Mouse (Mus musculus) MN1 (cell line): ENCODE measurements at regions not wholly inside any gene's neighbourhood (a gene's known extent, or its start where the extent isn't known, plus 50 kb on each side); places are given as distances from the start of the nearest gene placed in this dataset.
A peak's percentile ranks its signal among the peaks of the same experiment; 100 is the strongest.

Experiments used
- DNase-seq: peaks from one replicate; pipeline ENCODE4 v3.0.0-alpha.2; 2016; ENCODE audit warnings: low spot score

DNA sequence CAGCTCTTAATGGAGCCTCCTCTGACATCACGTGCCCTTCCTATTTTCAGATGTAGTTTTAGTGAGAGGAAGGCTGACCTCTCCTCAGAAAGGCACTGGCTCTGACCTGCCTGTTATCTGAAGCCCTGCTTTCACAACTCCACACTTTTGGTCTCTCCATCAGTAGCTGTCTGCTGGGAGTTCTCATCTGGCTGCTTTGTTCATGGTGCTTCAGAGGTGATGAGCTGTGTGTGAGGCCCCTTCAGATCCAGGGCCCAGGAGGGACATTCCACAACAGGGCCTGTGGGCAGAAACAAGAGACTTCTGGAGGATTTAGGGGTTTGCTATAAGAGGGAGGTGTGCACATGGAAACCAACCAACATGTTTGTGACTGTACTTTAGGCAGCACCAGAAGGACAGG is 50.8 kb upstream of the Fhl2 start:
- no peak for DNase-seq

DNA sequence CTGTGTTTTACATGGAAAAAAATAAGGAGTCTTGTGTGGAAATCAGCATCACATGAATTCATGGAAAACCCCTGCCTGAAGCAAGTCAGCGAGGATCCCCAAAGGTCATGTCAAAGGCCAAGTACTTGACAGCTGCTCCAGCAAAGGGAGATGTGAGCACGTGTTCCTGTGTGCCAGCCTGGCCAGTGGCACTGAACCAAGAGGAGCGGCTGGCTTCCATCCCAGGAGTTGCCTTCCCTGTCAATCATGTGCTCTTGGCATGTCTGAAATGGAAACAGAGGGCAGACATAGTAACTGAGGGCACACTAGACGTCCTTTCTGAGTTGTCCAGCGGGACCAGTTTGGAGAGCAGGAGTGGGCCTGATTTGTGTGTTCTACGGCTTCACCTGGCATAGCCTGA is 53.5 kb upstream of the Fhl2 start:
- no peak for DNase-seq

DNA sequence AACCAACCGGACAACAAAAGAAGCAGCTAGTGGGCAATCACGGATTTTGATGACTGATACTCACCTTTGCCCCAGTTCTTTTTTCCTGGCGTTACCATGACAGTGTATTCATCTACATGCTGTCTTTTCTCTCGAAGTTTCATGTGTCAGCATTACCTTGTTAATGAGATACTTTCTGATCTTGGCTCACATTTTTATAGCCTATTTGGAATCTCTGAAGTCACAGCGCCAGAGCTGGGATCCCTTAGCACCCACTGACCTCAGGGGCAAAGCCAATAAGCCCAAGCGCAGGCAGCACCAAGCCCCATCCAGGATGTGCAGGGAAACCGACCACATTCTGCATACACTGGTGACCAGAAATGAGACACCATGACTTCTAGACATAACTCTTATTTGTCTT is 54.6 kb upstream of the Fhl2 start:
- DNase-seq, result no peak

DNA sequence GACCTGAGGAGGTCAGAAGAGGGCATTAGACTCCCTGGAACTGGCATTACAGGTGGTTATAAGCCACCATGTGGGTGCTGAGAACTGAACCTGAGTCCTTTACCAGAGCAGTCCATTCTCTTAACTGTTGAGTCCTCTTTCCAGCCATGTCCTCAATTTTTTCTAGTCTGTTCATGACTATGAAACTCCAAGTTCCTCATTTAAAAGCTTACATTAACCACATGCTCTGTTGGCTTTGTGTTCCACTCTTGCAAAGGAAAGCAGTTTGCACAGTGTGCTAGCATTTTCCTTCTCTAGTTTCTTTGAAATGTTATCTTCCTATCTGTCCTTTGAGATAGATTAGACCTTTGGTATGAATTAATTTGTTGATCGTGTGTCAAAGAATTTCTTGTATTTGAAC is 57.3 kb upstream of the Fhl2 start:
- no peak for DNase-seq

DNA sequence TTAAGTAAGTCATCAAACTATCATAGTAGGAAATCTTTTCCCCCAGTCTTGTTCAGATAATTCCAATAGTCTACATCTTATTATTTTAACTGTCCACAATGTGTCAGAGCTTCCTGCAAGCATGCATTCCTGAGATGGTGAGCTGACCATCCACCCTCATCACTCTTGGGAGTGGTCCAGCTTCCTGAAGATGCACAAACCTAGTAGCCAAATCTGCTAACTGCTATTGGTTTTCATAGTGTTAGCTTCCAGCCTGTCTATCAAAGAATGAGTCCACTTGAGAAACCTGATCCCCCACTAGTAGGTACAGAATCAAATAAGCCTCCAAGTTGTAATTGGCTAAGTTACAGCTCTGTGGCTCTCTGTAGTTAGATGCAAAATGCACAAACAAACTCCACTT is 59.3 kb upstream of the Fhl2 start:
- no peak for DNase-seq

DNA sequence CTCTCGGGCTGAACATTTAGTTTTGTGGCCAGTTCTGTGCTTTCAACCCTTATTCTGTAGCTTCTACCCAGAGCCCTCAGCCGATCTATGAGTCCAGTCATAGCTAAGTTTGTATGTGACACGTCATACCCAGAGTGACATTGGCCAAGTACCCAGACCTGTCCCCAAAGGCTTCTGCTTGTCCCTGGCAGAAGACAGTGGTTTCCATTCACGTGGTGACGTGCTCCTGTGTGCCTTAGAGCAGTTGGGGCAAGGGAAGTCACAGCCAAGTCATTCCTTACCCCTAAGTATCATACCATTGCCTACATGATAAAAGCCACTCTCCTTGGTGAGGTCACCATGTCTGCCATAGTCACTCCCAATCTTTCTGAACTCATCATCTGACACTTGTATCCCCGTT is 61.1 kb upstream of the Fhl2 start:
- no peak for DNase-seq

DNA sequence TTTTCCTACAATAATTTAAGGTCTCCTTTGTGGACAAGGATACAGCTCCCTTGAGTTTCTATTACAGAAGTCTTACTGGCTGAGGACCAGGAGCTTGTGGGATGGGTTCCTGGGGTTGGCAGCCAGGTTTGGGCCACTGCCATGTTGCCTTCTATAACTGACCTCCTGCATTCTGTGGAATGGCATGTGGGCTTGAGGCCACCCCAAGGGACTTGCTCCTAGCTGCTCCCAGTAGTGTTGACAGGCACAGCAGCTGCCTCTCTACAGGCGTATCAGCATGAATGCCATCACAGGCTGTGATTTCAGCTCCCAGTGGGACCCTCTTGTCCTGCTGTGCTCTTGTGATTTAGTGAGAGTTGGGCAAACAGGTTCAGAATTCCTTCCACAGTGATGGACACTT is 63.1 kb upstream of the Fhl2 start:
- no peak for DNase-seq

DNA sequence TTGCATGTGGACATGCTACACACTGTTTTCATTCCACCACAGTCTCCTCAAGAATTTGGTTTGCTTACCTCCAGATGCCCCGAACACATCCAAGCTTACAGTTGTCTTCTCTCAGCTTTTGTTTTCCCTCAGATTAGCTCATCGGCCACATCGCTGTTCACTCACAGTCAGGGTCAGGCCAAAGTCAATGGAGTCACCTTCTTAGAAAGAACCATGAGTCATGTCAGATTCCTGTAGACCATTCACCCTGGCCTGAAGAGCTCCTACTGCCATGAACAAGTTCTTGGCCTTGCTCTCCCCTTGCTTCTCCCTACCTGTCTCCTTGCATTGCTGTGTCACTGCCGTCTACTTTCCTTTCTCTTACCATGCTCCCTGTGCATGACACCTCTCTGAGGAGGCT is 63.7 kb upstream of the Fhl2 start:
- no peak for DNase-seq

DNA sequence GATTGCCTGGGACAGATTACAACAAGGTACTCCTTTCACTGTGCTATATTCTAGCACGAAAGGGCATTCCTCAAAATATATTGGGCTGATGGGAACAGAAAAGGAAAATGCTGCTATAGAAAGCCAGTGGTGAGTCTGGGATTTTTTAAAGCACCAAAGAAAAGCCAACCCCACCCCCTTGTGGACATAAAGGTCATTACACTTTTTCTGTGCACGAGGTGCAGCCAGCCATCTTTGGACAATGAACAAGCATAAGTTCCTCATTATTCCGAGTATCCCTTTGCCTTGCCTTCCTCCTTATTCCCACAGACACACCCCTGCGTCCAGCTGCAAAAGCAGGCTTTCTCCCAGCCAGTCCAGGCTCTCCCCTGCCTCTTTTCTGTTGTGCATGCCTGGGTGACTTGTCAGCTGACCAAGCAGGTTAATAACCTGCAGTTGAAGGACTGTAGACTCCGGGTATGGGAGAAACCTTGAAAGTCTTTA is 67.7 kb upstream of the Fhl2 start:
- peak; percentile 80 for DNase-seq

DNA sequence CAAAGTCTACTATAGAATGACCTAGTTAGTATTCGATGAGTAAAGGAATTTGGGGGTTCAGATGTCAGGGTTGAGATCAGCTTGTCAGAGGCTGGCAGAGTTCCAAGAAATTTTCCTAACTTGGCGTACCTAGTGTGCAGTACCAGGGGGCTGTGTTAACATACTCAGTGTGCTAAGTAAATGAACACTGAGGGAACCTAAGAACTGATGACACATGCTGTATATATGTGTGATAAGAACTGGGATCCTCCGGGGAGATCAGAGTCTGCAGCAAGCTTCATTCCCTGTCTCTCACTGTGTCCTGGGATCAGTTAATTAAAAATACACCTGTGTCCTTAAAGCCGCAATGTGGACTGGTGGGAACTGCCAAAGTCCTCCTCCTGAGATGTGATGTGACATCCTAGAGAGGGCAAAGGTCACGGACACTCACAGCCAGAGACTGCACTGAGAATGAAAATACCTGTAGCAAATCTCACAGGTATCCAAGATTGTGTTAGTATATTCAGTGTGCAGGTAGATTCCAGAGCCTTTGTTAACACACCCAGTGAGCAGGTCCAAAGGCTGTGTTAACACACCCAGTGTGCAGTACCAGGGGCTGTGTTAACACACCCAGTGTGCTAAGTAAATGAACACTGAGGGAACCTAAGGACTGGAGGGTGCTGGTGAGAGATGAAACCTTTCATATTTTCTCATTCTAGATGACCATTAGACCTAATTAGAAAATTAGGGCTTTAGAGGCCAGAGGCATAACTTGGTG is 69.1 kb upstream of the Fhl2 start:
- DNase-seq, result no peak

DNA sequence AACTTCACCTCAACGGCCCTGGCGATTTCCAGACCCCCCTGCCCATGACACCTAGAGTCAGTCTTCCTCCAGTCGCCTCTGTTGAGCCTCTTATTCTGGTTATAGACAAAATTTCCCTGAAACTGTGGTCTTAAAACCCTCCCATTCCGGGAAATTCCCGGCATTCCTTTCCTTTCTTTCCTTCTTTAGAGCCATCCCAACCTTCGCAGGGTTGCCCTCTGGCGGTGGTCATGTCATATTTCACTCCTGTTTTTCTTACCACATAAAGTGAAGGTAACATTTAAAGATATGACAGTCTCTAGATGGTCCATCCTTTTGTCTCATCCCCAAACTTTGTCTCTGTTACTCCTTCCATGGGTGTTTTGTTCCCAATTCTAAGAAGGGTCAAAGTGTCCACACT is 72.9 kb upstream of the Fhl2 start:
- DNase-seq, result no peak

DNA sequence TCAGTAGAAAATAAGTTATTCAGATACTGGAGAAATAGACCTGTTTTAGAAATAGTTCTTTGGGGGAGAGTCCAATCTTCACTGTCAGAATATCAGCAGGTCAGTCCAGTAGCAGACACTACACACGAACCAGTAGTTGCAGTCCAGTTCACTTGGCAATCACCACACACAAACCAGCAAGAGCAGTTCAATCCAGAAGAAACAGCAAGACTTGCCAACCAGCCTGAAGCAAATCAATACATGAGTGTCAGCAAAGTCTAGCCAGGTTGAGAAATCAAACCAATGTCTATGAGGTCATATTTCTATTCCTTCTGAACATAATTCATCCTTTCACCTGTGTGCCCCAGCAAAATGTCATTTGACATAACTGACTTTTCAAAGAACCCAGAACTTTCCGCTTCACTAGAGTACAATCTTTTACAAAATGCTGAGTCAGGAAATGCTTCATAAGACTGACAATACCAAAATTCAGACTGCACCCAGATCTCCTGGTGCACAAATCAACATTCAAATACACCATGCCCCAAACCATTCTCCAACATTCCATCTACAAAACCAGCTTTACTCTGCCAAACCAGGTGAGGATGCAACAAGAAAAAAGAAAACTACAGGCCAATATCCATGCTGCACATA is 76.6 kb upstream of the Fhl2 start:
- DNase-seq, result no peak

DNA sequence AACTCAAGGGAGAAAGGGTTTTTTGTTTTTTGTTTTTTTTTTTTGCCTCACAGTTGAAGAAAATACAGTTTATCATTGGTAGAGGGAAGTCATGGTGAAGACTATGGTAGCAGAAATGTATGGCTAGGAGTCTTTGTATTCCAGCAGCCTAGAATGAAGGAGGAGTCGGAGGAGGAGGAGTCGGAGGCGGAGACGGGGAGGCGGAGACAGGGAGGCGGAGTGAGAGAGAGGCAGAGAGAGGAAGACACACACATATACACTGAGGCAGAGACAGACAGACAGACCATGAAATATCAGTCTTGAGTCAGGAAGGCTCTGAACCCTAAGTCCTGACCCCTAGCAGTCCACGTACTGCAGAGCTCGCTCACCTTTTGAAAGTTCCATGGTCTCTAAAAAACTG is 95.0 kb upstream of the Fhl2 start:
- no peak for DNase-seq

DNA sequence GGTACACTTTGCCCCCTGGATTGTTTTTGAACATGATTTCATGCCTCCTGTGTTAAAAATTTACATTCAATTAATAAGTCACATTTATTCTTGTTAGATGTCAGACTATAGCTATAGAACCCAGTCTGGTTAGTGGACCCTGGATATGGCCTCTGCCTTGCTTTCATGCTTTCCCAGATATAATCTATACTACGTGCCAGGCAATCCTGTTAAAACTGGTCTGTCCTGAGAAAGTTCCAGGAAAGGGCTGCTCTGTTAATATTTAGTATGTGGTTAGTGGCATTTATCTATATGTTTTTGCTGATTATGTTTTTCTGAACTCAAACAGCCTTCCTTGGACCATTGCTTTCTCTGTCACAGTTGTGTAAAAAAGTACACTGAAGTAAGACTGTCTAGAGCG is 95.8 kb upstream of the Fhl2 start:
- DNase-seq, result no peak

DNA sequence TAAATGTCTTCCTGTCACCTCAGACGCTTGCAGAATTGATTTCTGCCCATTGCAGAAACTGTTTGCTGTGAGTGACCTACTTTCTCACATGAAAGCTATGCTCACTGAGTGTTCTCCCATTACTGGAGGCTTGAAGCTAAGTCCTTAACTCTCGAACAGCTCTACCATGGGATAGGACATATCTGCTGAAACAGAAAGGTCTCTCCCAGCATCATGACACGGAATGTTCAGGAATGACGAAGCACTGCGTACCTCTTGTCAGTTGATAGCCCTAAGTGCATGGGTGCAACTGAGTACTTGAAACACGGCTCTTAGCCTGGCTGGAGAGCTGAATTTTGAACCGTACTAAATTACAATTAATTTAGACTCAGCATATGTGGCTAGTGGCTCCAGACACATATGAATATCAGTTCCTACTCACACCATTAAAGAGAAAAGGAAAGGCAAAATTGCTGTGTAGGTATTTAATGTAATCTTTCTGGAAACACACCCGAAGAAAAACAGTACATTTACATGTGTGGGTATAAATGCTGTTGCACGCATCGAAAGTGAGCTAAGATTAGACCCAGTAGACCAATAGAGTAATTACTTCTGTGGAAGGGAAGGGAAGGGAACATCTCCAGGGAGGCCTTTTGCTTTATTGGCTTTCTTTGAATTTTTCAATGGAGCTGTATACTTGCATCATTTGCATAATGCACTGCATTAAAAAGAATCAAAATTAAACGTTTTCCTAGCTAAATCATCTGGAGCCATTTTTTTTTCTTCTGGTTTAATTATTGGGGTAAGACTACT is 97.6 kb upstream of the Fhl2 start:
- DNase-seq, result no peak

DNA sequence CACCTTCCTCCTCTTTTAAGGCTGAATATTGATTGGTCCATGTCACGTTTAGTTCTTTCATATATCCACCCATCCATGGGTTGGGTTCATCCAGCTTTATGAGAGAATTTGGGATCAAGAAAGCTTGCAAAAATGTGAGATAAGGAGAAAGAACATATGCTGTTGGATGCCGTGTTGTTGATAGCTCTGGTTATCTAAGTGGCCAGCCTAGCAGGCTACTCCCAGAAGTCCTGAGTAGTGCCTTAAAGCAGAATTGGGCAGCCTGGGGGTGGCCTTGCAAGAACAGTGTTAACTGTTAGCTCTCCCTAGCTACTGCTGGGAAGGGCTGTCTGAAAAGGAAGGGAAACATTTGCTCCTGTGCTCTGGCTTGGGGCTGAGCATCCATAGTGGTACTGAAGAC is 100.8 kb upstream of the Fhl2 start:
- no peak for DNase-seq

DNA sequence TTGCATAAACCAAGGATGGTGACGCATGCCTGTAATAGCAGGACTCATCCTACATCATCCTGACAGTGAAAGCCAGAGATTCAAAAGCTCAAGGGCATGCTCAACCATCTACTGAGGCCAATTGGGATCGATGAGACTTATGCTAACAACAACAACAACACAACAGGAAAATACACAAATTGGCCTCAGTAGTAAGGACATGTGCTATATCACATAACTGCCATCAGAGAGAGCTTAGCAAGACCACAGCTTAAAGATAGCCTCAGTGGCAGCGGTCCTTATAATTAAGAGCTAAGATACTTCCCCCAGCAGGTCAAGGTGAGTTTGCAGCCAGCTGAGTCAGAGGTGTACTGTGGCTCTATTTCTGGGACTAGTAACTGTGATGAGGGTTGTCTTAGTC is 102.0 kb upstream of the Fhl2 start:
- no peak for DNase-seq

DNA sequence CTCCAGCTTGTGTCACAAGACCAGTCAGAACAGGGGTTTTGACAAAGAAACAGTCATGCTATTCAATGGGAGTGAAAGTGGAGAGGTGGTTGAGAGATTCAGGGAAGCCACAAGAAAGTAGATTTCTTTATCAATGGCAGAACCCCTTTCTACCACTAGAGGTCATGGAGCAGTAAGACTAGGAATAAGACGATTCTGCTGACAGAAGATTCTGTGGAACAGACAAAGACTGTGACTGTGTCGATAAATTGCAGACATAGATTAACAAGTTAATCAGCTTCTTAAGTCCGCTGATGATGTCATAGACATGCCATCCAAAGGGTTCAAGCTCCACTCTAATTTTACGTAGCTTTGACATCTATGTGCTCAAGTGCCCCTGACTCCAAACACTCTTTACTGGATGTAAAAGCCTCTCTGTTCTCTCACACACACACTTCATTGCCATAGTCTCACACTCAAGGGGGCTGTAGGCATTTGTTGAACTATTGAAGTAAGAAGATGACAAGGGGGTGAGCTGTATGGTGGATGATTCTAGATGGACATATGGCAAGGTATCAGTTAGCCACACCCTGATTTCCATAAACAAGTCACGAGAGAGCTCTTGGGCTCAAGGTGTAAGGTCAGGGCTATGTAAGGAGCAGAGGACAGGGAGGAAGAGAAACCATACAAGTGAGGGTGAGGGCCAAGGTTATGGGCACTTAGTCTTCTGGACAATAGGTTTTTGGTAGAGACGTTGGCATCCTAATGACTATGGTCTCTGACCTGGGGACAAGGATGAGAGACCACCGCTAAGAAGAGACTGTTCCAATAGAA is 102.9 kb upstream of the Fhl2 start:
- DNase-seq, result peak; percentile 85

DNA sequence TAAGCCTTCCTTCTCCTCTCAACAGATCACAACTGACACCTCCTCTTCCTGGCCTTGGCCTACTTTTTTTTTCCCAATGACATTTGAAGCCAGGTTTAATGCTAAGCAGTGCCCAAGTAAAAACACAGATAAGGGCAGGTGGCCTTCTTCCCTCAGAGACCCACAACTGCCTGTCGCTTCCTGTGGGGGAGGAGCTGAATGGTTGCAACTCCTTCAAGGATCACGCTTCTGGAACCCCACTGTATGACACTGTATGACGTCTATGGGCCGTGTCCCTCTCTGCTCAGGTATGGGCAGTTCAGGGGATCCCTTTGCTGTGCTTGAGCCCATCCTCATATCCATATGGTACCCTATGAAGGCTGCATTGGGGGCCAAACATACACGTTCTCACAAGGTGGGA is 103.9 kb upstream of the Fhl2 start:
- DNase-seq, result no peak

DNA sequence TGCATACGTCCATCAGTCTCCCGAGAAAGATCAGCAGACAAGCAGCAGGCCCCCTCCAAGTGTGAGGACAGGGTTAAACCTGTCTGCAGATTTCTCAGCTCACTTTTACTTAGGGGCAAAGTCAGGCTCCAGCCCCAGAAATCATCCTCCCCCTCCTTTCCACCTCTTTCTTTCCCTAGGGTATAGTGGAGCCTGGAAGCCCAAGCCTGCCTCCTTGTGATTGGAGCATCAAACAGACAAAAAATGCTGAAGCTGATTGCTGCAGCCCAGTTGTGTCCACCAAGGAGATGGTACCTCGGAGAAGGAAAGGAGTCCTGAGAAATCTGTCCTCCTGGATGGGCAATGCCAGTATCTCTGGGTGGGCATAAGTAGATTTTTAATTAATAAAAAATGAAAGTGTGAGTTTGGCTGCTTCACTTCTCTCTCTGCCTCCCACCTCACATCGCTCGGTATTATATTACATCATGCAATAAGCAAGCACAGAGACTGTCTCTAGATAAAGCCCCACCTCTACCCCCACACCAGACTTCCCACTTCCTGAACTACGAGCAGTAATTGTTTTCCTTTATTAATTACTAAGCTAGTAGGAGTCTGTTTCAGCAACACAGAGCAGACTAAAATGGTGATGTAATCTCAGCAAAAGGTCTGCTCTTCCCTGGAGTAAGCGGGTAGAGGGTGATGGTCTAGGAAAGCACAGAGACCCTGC is 105.2 kb upstream of the Fhl2 start:
- DNase-seq, result peak; percentile 76

DNA sequence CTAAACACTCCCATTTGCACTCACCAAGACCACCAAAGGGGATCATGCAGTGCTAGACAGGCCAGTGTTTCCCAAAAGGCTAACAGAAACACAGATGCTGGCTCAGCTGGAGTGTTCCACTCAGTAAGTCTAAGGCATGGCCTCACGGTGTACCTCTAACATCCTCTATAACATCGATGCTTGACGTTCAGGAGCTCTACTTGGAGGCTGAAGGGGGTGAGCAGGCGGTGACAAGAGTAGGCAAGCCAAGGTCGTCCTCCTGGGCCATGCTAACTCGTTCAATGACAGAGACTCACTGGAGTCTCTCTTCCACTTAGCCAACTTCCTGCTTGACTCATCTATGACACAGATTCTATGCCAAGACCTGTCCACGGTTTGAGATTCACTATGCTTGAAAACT is 105.9 kb upstream of the Fhl2 start:
- peak; percentile 47 for DNase-seq
